Mouse (Mus musculus): ENCODE measurements around the gene Fahd1. TPM values are rescaled to one million over a fixed set of nuclear protein-coding genes. Genes with fewer than 3 reads are reported as not detected.

Gene Fahd1
- total and polyA plus RNA-seq, 3 experiments: 5.2 to 8.0 (median 6.3) TPM

- no peak overlapping the region for H3K4me2 ChIP-seq (ENCODE audit: insufficient read depth, low read depth, poor library complexity, severe bottlenecking)
- H3K4me1 ChIP-seq (ENCODE audit: control insufficient read depth in 1 of 2, insufficient read depth in 2 of 2): peaks cover 0 to 6% of the 10 kb centered on the region in 2 experiments; a peak in 1 of 4 replicates
- no peak overlapping the region for H3K27ac ChIP-seq (ENCODE audit: insufficient read depth, low read depth)
- peaks cover 15% of the 10 kb centered on the region for H3K27me3 ChIP-seq (replicated peaks)
- no peaks in the 10 kb centered on the region for H3K36me3 ChIP-seq (replicated peaks in 1 of 2; ENCODE audit: control insufficient read depth in 1 of 2, insufficient read depth in 1 of 2, low read length in 1 of 2)
- no peaks in the 10 kb centered on the region for H3K79me2 ChIP-seq (replicated peaks; ENCODE audit: control insufficient read depth, extremely low read depth, insufficient read depth, poor library complexity, severe bottlenecking)
- no peaks in the 10 kb centered on the region for H3K9me3 ChIP-seq (replicated peaks; ENCODE audit: low read length)
- no peak overlapping the region for H3K9ac ChIP-seq (ENCODE audit: insufficient read depth, low read depth)
- TF ChIP-seq ZMIZ1 (IDR thresholded peaks at IDR 0.05; ENCODE audit: low read depth, low read length) (no peak), JUN (IDR thresholded peaks at IDR 0.05; ENCODE audit: insufficient read depth, low read depth, low read length) (no peak), CHD1 (IDR thresholded peaks at IDR 0.05; ENCODE audit: low read depth, low read length) (no peak), CHD2 (IDR thresholded peaks at IDR 0.05; ENCODE audit: low read length) (no peak), JUND (conservative IDR thresholded peaks at IDR 0.05; ENCODE audit: low read depth, low read length) (no peak), MEF2A (IDR thresholded peaks at IDR 0.05; ENCODE audit: borderline replicate concordance, low read depth, low read length) (no peak), GABPA (IDR thresholded peaks at IDR 0.05; ENCODE audit: insufficient replicate concordance, low read depth, low read length) (no peak), USF2 (conservative IDR thresholded peaks at IDR 0.05; ENCODE audit: low read depth, low read length) (no peak), SIN3A (IDR thresholded peaks at IDR 0.05; ENCODE audit: low read length) (no peak), TBP (conservative IDR thresholded peaks at IDR 0.05; ENCODE audit: low read depth, low read length) (no peak), TCF12 (IDR thresholded peaks at IDR 0.05; ENCODE audit: low read depth, low read length) (no peak), SMC3 (IDR thresholded peaks at IDR 0.05; ENCODE audit: low read depth, low read length) (peak; percentile 73), POLR2A (IDR thresholded peaks at IDR 0.05; ENCODE audit: low read depth, low read length) (no peak), USF1 (IDR thresholded peaks at IDR 0.05; ENCODE audit: low read depth, low read length) (no peak), CTCF (conservative IDR thresholded peaks at IDR 0.05 in 1 of 2, IDR thresholded peaks at IDR 0.05 in 1 of 2; ENCODE audit: low read depth in 2 of 2, low read length in 2 of 2) (peak; percentile 38 to 79; a peak in 3 of 4 replicates), RAD21 (IDR thresholded peaks at IDR 0.05; ENCODE audit: low read depth, low read length) (peak; percentile 61)
- peak; percentile 17 for DNase-seq (ENCODE audit: extremely low read depth)
- no peak overlapping the region for H3K4me3 ChIP-seq (replicated peaks in 1 of 3; ENCODE audit: low read depth in 2 of 3, low read length in 2 of 3, poor library complexity in 1 of 3)
- dilution Hi-C loops (cut with MboI; ENCODE audit: extremely low pct_ligation_motif_present, extremely low pct_unique_long_range_greater_than_20kb, low sequenced_read_pairs) (no loop called here), in situ Hi-C loops (cut with MboI; ENCODE audit: low pct_ligation_motif_present, low pct_unique_long_range_greater_than_20kb, low sequenced_read_pairs) (no loop called here)
Measured at GRCm38 (mm10) chr17:24841133-24841532, 9.0 kb downstream of the Fahd1 start.

- Histone ChIP-seq H3K27me3 (replicated peaks) (peaks cover 19% of the 10 kb centered on the region), H3K27ac (ENCODE audit: insufficient read depth, low read depth) (no peak overlapping the region), H3K9me3 (replicated peaks; ENCODE audit: low read length) (no peaks in the 10 kb centered on the region), H3K4me3 (replicated peaks in 1 of 3; ENCODE audit: low read depth in 2 of 3, low read length in 2 of 3, poor library complexity in 1 of 3) (no peak overlapping the region), H3K9ac (ENCODE audit: insufficient read depth, low read depth) (no peak overlapping the region), H3K79me2 (replicated peaks; ENCODE audit: control insufficient read depth, extremely low read depth, insufficient read depth, poor library complexity, severe bottlenecking) (no peaks in the 10 kb centered on the region), H3K36me3 (replicated peaks in 1 of 2; ENCODE audit: control insufficient read depth in 1 of 2, insufficient read depth in 1 of 2, low read length in 1 of 2) (no peaks in the 10 kb centered on the region), H3K4me1 (ENCODE audit: control insufficient read depth in 1 of 2, insufficient read depth in 2 of 2) (peaks cover 0 to 6% of the 10 kb centered on the region in 2 experiments; a peak in 1 of 4 replicates), H3K4me2 (ENCODE audit: insufficient read depth, low read depth, poor library complexity, severe bottlenecking) (no peak overlapping the region)
- in situ Hi-C loops (cut with MboI; ENCODE audit: low pct_ligation_motif_present, low pct_unique_long_range_greater_than_20kb, low sequenced_read_pairs) (no loop called here), dilution Hi-C loops (cut with MboI; ENCODE audit: extremely low pct_ligation_motif_present, extremely low pct_unique_long_range_greater_than_20kb, low sequenced_read_pairs) (no loop called here)
- TF ChIP-seq CHD2 (IDR thresholded peaks at IDR 0.05; ENCODE audit: low read length) (no peak), NRF1 (IDR thresholded peaks at IDR 0.05; ENCODE audit: low read depth, low read length) (no peak), POLR2AphosphoS2 (IDR thresholded peaks at IDR 0.05; ENCODE audit: low read depth, low read length) (no peak), USF2 (conservative IDR thresholded peaks at IDR 0.05; ENCODE audit: low read depth, low read length) (no peak), MAZ (IDR thresholded peaks at IDR 0.05; ENCODE audit: low read depth, low read length) (no peak), ZNF384 (IDR thresholded peaks at IDR 0.05; ENCODE audit: low read depth, low read length) (no peak), CHD1 (IDR thresholded peaks at IDR 0.05; ENCODE audit: low read depth, low read length) (no peak), IRF4 (IDR thresholded peaks at IDR 0.05; ENCODE audit: low read depth, low read length) (no peak), KAT2A (IDR thresholded peaks at IDR 0.05; ENCODE audit: insufficient replicate concordance, low read length) (no peak), SIN3A (IDR thresholded peaks at IDR 0.05; ENCODE audit: low read length) (no peak), TBP (conservative IDR thresholded peaks at IDR 0.05; ENCODE audit: low read depth, low read length) (no peak), PAX5 (IDR thresholded peaks at IDR 0.05; ENCODE audit: low read length) (no peak), UBTF (IDR thresholded peaks at IDR 0.05; ENCODE audit: low read depth, low read length) (no peak), CTCF (conservative IDR thresholded peaks at IDR 0.05 in 1 of 2, IDR thresholded peaks at IDR 0.05 in 1 of 2; ENCODE audit: low read depth in 2 of 2, low read length in 2 of 2) (no peak), MEF2A (IDR thresholded peaks at IDR 0.05; ENCODE audit: borderline replicate concordance, low read depth, low read length) (no peak), ZKSCAN1 (IDR thresholded peaks at IDR 0.05; ENCODE audit: borderline replicate concordance, low read depth, low read length) (no peak), USF1 (IDR thresholded peaks at IDR 0.05; ENCODE audit: low read depth, low read length) (no peak), JUND (conservative IDR thresholded peaks at IDR 0.05; ENCODE audit: low read depth, low read length) (no peak), RCOR1 (conservative IDR thresholded peaks at IDR 0.05; ENCODE audit: low read depth, low read length) (no peak), ELF1 (IDR thresholded peaks at IDR 0.05; ENCODE audit: low read depth, low read length) (no peak)
- DNase-seq (ENCODE audit: extremely low read depth): no peak
Measured at GRCm38 (mm10) chr17:24840341-24840740, 9.8 kb downstream of the Fahd1 start.

Data from CH12.LX (cell line).